7 mouse cellular contexts compared by ENCODE assay signal in the genomic region with DNA sequence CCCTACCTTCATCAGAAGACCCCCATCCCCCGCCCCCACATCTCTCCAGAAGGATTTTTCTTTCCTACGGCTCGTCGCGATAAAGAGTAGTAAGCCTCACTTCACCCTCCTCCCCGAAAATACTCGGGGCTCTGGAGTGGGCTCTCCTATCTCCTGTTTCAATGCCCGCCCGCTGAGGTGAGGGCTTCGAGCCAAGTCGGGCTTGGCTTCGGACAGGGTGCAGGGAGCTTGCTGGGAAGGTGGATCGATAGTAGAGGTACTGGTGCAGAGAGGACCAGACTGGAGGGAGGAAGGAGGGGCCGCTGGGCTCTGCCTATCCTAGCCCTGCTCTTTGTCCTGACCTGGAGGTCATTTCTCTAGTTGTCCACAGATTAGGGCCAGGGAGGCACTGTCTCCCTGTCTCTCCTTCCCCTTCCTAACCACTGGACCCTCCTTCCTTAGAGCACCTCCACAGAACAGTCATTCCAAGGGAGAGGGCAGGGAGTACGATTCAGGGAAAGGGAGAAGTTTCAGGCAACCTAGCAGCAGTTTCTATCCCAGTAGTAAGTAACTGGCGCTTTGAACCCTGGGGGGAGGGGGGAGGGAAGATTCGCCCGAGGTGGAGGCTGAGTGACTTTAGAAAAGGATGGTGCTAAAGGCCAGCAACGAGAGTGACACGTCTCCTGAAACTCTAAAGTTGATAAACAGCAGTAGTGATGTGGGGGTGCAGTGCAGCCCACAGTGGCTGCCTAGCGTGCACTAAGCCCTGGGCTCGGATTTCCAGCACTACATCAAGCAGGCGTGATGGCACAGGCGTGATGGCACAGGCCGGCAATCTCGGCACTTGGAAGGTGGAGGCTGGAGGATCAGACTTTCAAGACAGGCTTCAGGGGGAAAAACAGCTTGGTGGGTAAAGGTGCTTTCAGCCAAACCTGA. TPM values are rescaled to one million over a fixed set of nuclear protein-coding genes. Genes with fewer than 3 reads are reported as not detected.
DNase-seq lines count a peak whose midpoint lies in the region; ATAC-seq and TF ChIP-seq lines count a peak whose summit lies in the region.

No protein-coding gene starts in this region.

- peak overlapping the region; percentile 91 for H3K4me2 ChIP-seq in intestine, embryonic 14.5 days (ENCODE audit: low read length)
- H3K4me2 ChIP-seq in liver, embryonic 15.5 days = peak overlapping the region; percentile 99
- peak overlapping the region; percentile 99 for H3K4me2 ChIP-seq in neural tube, embryonic 14.5 days (ENCODE audit: low read depth, low read length)

- H3K9me3 ChIP-seq in MEL (replicated peaks; ENCODE audit: insufficient read depth, low read length) = no peaks in the 10 kb centered on the region
- no peaks in the 10 kb centered on the region for H3K9me3 ChIP-seq in intestine, embryonic 14.5 days (ENCODE audit: control insufficient read depth, low read length)
- H3K9me3 ChIP-seq in liver, embryonic 15.5 days (replicated peaks) = no peaks in the 10 kb centered on the region
- no peaks in the 10 kb centered on the region for H3K9me3 ChIP-seq in neural tube, embryonic 14.5 days (ENCODE audit: control insufficient read depth, low read length)

- peaks cover 2 to 34% of the 10 kb centered on the region in 2 experiments; a peak in 3 of 4 replicates for H3K4me1 ChIP-seq in MEL (ENCODE audit: control insufficient read depth in 1 of 2, insufficient read depth in 2 of 2, low read length in 2 of 2)
- H3K4me1 ChIP-seq in intestine, embryonic 14.5 days (replicated peaks; ENCODE audit: control insufficient read depth, insufficient read depth, low read length) = peaks cover 68% of the 10 kb centered on the region
- peaks cover 90% of the 10 kb centered on the region for H3K4me1 ChIP-seq in liver, embryonic 15.5 days (replicated peaks)
- peaks cover 56% of the 10 kb centered on the region for H3K4me1 ChIP-seq in neural tube, embryonic 14.5 days (ENCODE audit: control insufficient read depth, insufficient read depth, low read length)

- H3K79me2 ChIP-seq in MEL (ENCODE audit: control insufficient read depth, insufficient read depth, low read length, poor library complexity) = peaks cover 24% of the 10 kb centered on the region

- no peak overlapping the region; the same call in 1 of the 2 replicates for H3K27ac ChIP-seq in MEL (ENCODE audit: control insufficient read depth, low read depth, low read length)
- peak overlapping the region; percentile 95 for H3K27ac ChIP-seq in intestine, embryonic 14.5 days (ENCODE audit: low read depth)
- peak overlapping the region; percentile 82 for H3K27ac ChIP-seq in liver, embryonic 15.5 days (replicated peaks)
- peak overlapping the region; percentile 86 for H3K27ac ChIP-seq in neural tube, embryonic 14.5 days (ENCODE audit: low read depth, low read length)

- no peak for TF ChIP-seq RAD21 in MEL (IDR thresholded peaks at IDR 0.05; ENCODE audit: low read depth, low read length)

- H3K36me3 ChIP-seq in MEL (ENCODE audit: control insufficient read depth in 1 of 2, insufficient read depth in 2 of 2, low read length in 2 of 2) = peaks cover 0 to 11% of the 10 kb centered on the region in 2 experiments; a peak in 2 of 4 replicates
- H3K36me3 ChIP-seq in intestine, embryonic 14.5 days (ENCODE audit: control insufficient read depth, insufficient read depth, low read length) = no peaks in the 10 kb centered on the region
- no peaks in the 10 kb centered on the region for H3K36me3 ChIP-seq in liver, embryonic 15.5 days (replicated peaks)
- H3K36me3 ChIP-seq in neural tube, embryonic 14.5 days (ENCODE audit: control insufficient read depth, insufficient read depth, low read length) = no peaks in the 10 kb centered on the region

- peak overlapping the region; percentile 84 for H3K9ac ChIP-seq in MEL (ENCODE audit: control insufficient read depth, low read depth, low read length, poor library complexity, severe bottlenecking)
- peak overlapping the region; percentile 97 for H3K9ac ChIP-seq in intestine, embryonic 14.5 days (ENCODE audit: low read length)
- peak overlapping the region; percentile 81 for H3K9ac ChIP-seq in liver, embryonic 15.5 days
- peak overlapping the region; percentile 98 for H3K9ac ChIP-seq in neural tube, embryonic 14.5 days (replicated peaks; ENCODE audit: low read depth, low read length)

- no peak for TF ChIP-seq CTCF in MEL (IDR thresholded peaks at IDR 0.05 in 2 of 3, conservative IDR thresholded peaks at IDR 0.05 in 1 of 3; ENCODE audit: control insufficient read depth in 1 of 3, insufficient read depth in 1 of 3, low read depth in 2 of 3, low read length in 3 of 3, poor library complexity in 1 of 3, severe bottlenecking in 1 of 3)

- 6% methylated on average over 26 of the region's 26 CpGs for WGBS in intestine, embryonic 14.5 days
- 12% methylated on average over 26 of the region's 26 CpGs for WGBS in liver, embryonic 15.5 days (ENCODE audit: insufficient replicate concordance)
- 1% methylated on average over 26 of the region's 26 CpGs for WGBS in neural tube, embryonic 14.5 days

- DNase-seq in MEL (ENCODE audit: low read depth, low spot score) = peak; percentile 51
- peak; percentile 84 for DNase-seq in cerebellum, adult 11-12 months
- peak; percentile 54 for DNase-seq in gastrocnemius, adult 18-20 months (ENCODE audit: low spot score)
- no peak for DNase-seq in intestine, embryonic 14.5 days (ENCODE audit: low spot score)
- DNase-seq in urinary bladder, adult 2 months (ENCODE audit: low spot score) = no peak

- TF ChIP-seq POLR2A in MEL (IDR thresholded peaks at IDR 0.05; ENCODE audit: control insufficient read depth in 1 of 2, insufficient read depth in 1 of 2, low read depth in 1 of 2, low read length in 2 of 2, poor library complexity in 1 of 2) = no peak

- H3K27me3 ChIP-seq in MEL (ENCODE audit: control insufficient read depth in 1 of 2, insufficient read depth in 2 of 2, low read length in 2 of 2) = no peaks in the 10 kb centered on the region
- no peaks in the 10 kb centered on the region for H3K27me3 ChIP-seq in intestine, embryonic 14.5 days (replicated peaks; ENCODE audit: control insufficient read depth, insufficient read depth, low read length)
- peaks cover 61% of the 10 kb centered on the region for H3K27me3 ChIP-seq in liver, embryonic 15.5 days
- H3K27me3 ChIP-seq in neural tube, embryonic 14.5 days (ENCODE audit: control insufficient read depth, insufficient read depth, low read length) = no peaks in the 10 kb centered on the region

- TF ChIP-seq EP300 in MEL (IDR thresholded peaks at IDR 0.05; ENCODE audit: low read depth in 1 of 2, low read length in 2 of 2) = peak in 1 of 2 experiments; percentile 1; a peak in 1 of 4 replicates

- no peak for ATAC-seq in intestine, embryonic 14.5 days (replicated peaks; ENCODE audit: low FRiP score, low TSS enrichment, low read depth)
- peak; percentile 11; the same call in 1 of the 2 replicates for ATAC-seq in liver, embryonic 15.5 days (ENCODE audit: insufficient read depth)
- ATAC-seq in neural tube, embryonic 14.5 days (ENCODE audit: low read depth) = no peak

- H3K4me3 ChIP-seq in MEL (ENCODE audit: control insufficient read depth in 1 of 2, insufficient read depth in 1 of 2, low read depth in 2 of 2, low read length in 2 of 2) = peak overlapping the region; percentile 79 to 84
- peak overlapping the region; percentile 92 for H3K4me3 ChIP-seq in intestine, embryonic 14.5 days (ENCODE audit: low read depth, low read length)
- peak overlapping the region; percentile 81 for H3K4me3 ChIP-seq in liver, embryonic 15.5 days (replicated peaks)
- H3K4me3 ChIP-seq in neural tube, embryonic 14.5 days (ENCODE audit: low read depth, low read length) = peak overlapping the region; percentile 100

RNA-seq across cellular contexts. Expression of a gene that starts 1.1 kb away (rescaled TPM):
- 15.4 and 16.4 TPM in 2 replicates for total RNA-seq in MEL (2012; rRNA removed)
- 10 to 100 TPM in 1 of 2 experiments, not detected in 1; 58.2 TPM for polyA plus RNA-seq in MEL (2012; ENCODE audit: insufficient read depth in 1 of 2, insufficient read length in 2 of 2, low read depth in 1 of 2, low replicate concordance in 2 of 2, missing spikeins in 1 of 2)
- 100 to 1,000 TPM; 185 to 200 TPM for total RNA-seq in gastrocnemius, adult 18-20 months (2021)
- 37.8 and 38.0 TPM in 2 replicates for polyA plus RNA-seq in intestine, embryonic 14.5 days (2014; fragmentation: Nextera tagmentation; extraction: Ambion mirVana)
- 6.7 and 7.7 TPM in 2 replicates for polyA plus RNA-seq in liver, embryonic 15.5 days (2015; fragmentation: Nextera tagmentation; extraction: Ambion mirVana)
- polyA plus RNA-seq in neural tube, embryonic 14.5 days (2014; fragmentation: Nextera tagmentation; extraction: Ambion mirVana) = 69.6 and 79.7 TPM in 2 replicates
- 103 and 127 TPM in 2 replicates for polyA plus RNA-seq in urinary bladder, adult 2 months (2012; rRNA removed)

RNA-seq across cellular contexts. Expression of a gene that starts 4.9 kb away (rescaled TPM):
- total RNA-seq in MEL (2012; rRNA removed) = 66.6 and 71.0 TPM in 2 replicates
- 10 to 100 TPM in 1 of 2 experiments, not detected in 1; 72.0 TPM for polyA plus RNA-seq in MEL (2012; ENCODE audit: insufficient read depth in 1 of 2, insufficient read length in 2 of 2, low read depth in 1 of 2, low replicate concordance in 2 of 2, missing spikeins in 1 of 2)
- 10 to 100 TPM; 21.0 to 26.8 TPM for total RNA-seq in gastrocnemius, adult 18-20 months (2021)
- 20.5 and 24.6 TPM in 2 replicates for polyA plus RNA-seq in intestine, embryonic 14.5 days (2014; fragmentation: Nextera tagmentation; extraction: Ambion mirVana)
- 32.1 and 32.6 TPM in 2 replicates for polyA plus RNA-seq in liver, embryonic 15.5 days (2015; fragmentation: Nextera tagmentation; extraction: Ambion mirVana)
- polyA plus RNA-seq in neural tube, embryonic 14.5 days (2014; fragmentation: Nextera tagmentation; extraction: Ambion mirVana) = 32.9 and 68.5 TPM in 2 replicates
- 85.7 and 101 TPM in 2 replicates for polyA plus RNA-seq in urinary bladder, adult 2 months (2012; rRNA removed)

RNA-seq across cellular contexts. Expression of a gene that starts 29.4 kb away (rescaled TPM):
- not detected in 2 replicates for total RNA-seq in MEL (2012; rRNA removed)
- polyA plus RNA-seq in MEL (2012; ENCODE audit: insufficient read depth in 1 of 2, insufficient read length in 2 of 2, low read depth in 1 of 2, low replicate concordance in 2 of 2, missing spikeins in 1 of 2) = not detected
- 1 to 10 TPM in 1 of 2 experiments, under 1 TPM in 1; 0.89 to 1.4 TPM for total RNA-seq in gastrocnemius, adult 18-20 months (2021)
- polyA plus RNA-seq in intestine, embryonic 14.5 days (2014; fragmentation: Nextera tagmentation; extraction: Ambion mirVana) = 5.3 and 6.7 TPM in 2 replicates
- polyA plus RNA-seq in liver, embryonic 15.5 days (2015; fragmentation: Nextera tagmentation; extraction: Ambion mirVana) = 1.1 TPM in 2 replicates
- 1.3 and 6.1 TPM in 2 replicates for polyA plus RNA-seq in neural tube, embryonic 14.5 days (2014; fragmentation: Nextera tagmentation; extraction: Ambion mirVana)
- polyA plus RNA-seq in urinary bladder, adult 2 months (2012; rRNA removed) = 17.6 and 22.6 TPM in 2 replicates

RNA-seq across cellular contexts. Expression of a gene that starts 54.7 kb away (rescaled TPM):
- total RNA-seq in MEL (2012; rRNA removed) = 158 and 177 TPM in 2 replicates
- polyA plus RNA-seq in MEL (2012; ENCODE audit: insufficient read depth in 1 of 2, insufficient read length in 2 of 2, low read depth in 1 of 2, low replicate concordance in 2 of 2, missing spikeins in 1 of 2) = 100 to 1,000 TPM; 310 to 471 TPM
- total RNA-seq in gastrocnemius, adult 18-20 months (2021) = 100 to 1,000 TPM in 1 of 2 experiments, 10 to 100 TPM in 1; 94.1 to 101 TPM
- 206 TPM in 2 replicates for polyA plus RNA-seq in intestine, embryonic 14.5 days (2014; fragmentation: Nextera tagmentation; extraction: Ambion mirVana)
- 79.2 and 82.0 TPM in 2 replicates for polyA plus RNA-seq in liver, embryonic 15.5 days (2015; fragmentation: Nextera tagmentation; extraction: Ambion mirVana)
- 128 and 138 TPM in 2 replicates for polyA plus RNA-seq in neural tube, embryonic 14.5 days (2014; fragmentation: Nextera tagmentation; extraction: Ambion mirVana)
- 111 and 130 TPM in 2 replicates for polyA plus RNA-seq in urinary bladder, adult 2 months (2012; rRNA removed)

Comparison
In these comparisons a context has a peak if more than half of its experiments do, and no peak if none do; other contexts are left out.
1. DNase-seq: peak in MEL (single experiment), cerebellum, adult 11-12 months (single experiment) and gastrocnemius, adult 18-20 months (single experiment); none in intestine, embryonic 14.5 days (single experiment) and urinary bladder, adult 2 months (single experiment).
2. Peak in every context shown above with its lines, with median percentiles within 50 percentile points of each other: H3K4me3 ChIP-seq, H3K9ac ChIP-seq and H3K4me2 ChIP-seq.